Mouse (Mus musculus) G1E (cell line): ENCODE measurements around the gene Mapkapk2. TPM values are rescaled to one million over a fixed set of nuclear protein-coding genes. Genes with fewer than 3 reads are reported as not detected.
A peak's percentile ranks its signal among the peaks of the same experiment; 100 is the strongest.

ENCODE experiments used
- ATAC-seq: 2 replicates; pipeline ENCODE4 v1.8.0; 2016; ENCODE audit warnings: mild to moderate bottlenecking; ENCODE audit not compliant: insufficient number of reproducible peaks, poor library complexity, low FRiP score, severe bottlenecking; ENCODE audit errors: extremely low read depth
- DNase-seq: peaks from one replicate; pipeline ENCODE4 v3.0.0; 2012; ENCODE audit warnings: low spot score
- H3K27me3 ChIP-seq: 2 replicates; pipeline ENCODE4 v1.6.1; 2012; ENCODE audit warnings: mild to moderate bottlenecking, low read length, inconsistent platforms; ENCODE audit not compliant: insufficient read depth
- H3K36me3 ChIP-seq: replicated peaks from 2 replicates; pipeline ENCODE3; 2012; ENCODE audit warnings: mild to moderate bottlenecking, inconsistent platforms
- H3K4me1 ChIP-seq: 2 replicates; pipeline ENCODE4 v1.6.1; 2012; ENCODE audit warnings: low read depth, low read length, inconsistent platforms, mixed read lengths; ENCODE audit not compliant: insufficient read depth
- H3K4me3 ChIP-seq: 2 replicates; pipeline ENCODE4 v1.5.1; 2012; ENCODE audit warnings: low read depth, mild to moderate bottlenecking, inconsistent platforms, low read length, moderate library complexity, mixed read lengths
- H3K9me3 ChIP-seq: replicated peaks from 2 replicates; pipeline ENCODE4 v1.6.1; 2012; ENCODE audit warnings: inconsistent platforms
- CTCF ChIP-seq: IDR thresholded peaks from 2 replicates; pipeline ENCODE4 v1.5.1; 2012; ENCODE audit warnings: low read depth, low read length, inconsistent platforms, mixed read lengths
- GATA1 ChIP-seq: IDR thresholded peaks from 2 replicates; pipeline ENCODE4 v1.6.1; 2012; ENCODE audit warnings: borderline replicate concordance, low read length, inconsistent platforms, mixed read lengths
- GATA2 ChIP-seq: IDR thresholded peaks from 2 replicates; pipeline ENCODE4 v1.6.1; 2012; ENCODE audit warnings: low read depth, low read length, inconsistent platforms, borderline replicate concordance
- POLR2AphosphoS5 ChIP-seq: IDR thresholded peaks from 2 replicates; pipeline ENCODE4 v1.6.1; 2012; ENCODE audit warnings: low read depth, low read length, inconsistent platforms; ENCODE audit not compliant: insufficient replicate concordance
- TAL1 ChIP-seq: conservative IDR thresholded peaks from 2 replicates; pipeline ENCODE4 v1.6.1; 2012; ENCODE audit warnings: low read depth, low read length, inconsistent platforms, mixed read lengths
- polyA plus RNA-seq: library from polyadenylated mRNA; stranded (reverse); fragments of >175 nt; gene quantifications from 2 replicates; pipeline ENCODE4 v1.2.3, GENCODE M21; 2012
- total RNA-seq, 2 experiments: library from RNA; stranded (forward) in 1 of 2; stranded (reverse) in 1 of 2; fragments of 200-1000 nt in 1 of 2; fragments of >200 nt in 1 of 2; fragmentation: Nextera tagmentation in 1 of 2; gene quantifications; 2 replicates each; pipeline ENCODE4 v1.2.3; 2014 to 2017

The Mapkapk2 gene
- total and polyA plus RNA-seq, 3 experiments: 53.1 to 93.4 (median 64.3) TPM

DNA sequence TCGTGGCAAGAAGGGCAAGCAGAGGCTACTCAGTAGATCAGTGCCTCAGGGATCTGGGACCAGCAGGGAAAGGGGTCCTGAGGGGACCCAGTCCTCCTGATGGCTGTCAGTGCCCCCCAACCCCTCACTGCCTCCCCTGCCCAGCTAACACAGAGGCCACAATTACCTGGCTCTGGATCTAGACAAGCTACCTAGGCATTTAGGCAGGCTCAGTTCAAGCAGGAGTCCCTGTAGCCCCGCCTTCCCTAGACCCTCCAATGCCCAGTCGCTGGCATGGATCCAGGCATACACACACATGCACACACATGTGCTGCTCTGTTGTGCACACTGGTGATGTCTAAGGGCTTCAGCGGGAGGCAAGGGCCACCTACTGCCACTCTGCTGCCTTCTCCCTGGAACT is 43.4 kb downstream of the Mapkapk2 start:
- no peak overlapping the region for H3K4me3 ChIP-seq
- peaks cover 59% of the 10 kb centered on the region for H3K36me3 ChIP-seq
- no peak for DNase-seq
- ATAC-seq: no peak
- H3K27me3 ChIP-seq: peaks cover 5% of the 10 kb centered on the region
- H3K9me3 ChIP-seq: no peaks in the 10 kb centered on the region
- TF ChIP-seq POLR2AphosphoS5: no peak
- TF ChIP-seq GATA1: no peak
- TF ChIP-seq CTCF: no peak
- peaks cover 3% of the 10 kb centered on the region; the same call in 1 of the 2 replicates for H3K4me1 ChIP-seq

GRCm38 (mm10) chr1:131053656-131054055 is 44.0 kb downstream of the Mapkapk2 start:
- H3K36me3 ChIP-seq: peaks cover 59% of the 10 kb centered on the region
- peaks cover 3% of the 10 kb centered on the region; the same call in 1 of the 2 replicates for H3K4me1 ChIP-seq
- TF ChIP-seq GATA1: no peak
- ATAC-seq (no peak), DNase-seq (no peak)
- H3K4me3 ChIP-seq: no peak overlapping the region
- H3K27me3 ChIP-seq: peaks cover 5% of the 10 kb centered on the region; the same call in 1 of the 2 replicates
- H3K9me3 ChIP-seq: no peaks in the 10 kb centered on the region

DNA sequence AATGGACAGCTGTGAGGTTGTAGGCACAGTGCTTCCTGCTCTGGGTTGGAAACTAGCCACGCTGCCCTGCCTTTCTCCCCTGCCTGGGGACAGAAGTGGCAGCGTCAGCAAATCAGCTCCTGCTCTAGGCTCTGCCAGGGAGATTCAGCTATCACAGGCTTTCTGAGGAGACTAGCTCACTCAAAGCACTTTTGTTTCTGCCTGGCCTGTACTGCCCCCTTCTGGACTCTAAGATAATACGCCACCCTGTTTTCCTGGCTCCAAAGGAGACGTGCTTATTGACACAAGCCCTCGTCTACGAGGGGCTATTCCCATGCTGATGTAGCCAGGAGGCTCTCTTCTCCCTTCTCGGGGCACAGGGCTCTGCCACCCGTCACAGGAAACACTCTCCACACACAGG is 44.4 kb downstream of the Mapkapk2 start:
- DNase-seq (peak; percentile 39), ATAC-seq (peak; percentile 41; the same call in 1 of the 2 replicates)
- H3K27me3 ChIP-seq: peaks cover 5% of the 10 kb centered on the region; the same call in 1 of the 2 replicates
- no peak overlapping the region for H3K4me3 ChIP-seq
- TF ChIP-seq CTCF (peak; percentile 21; the same call in 1 of the 2 replicates), GATA1 (no peak)
- no peaks in the 10 kb centered on the region for H3K4me1 ChIP-seq
- peaks cover 55% of the 10 kb centered on the region for H3K36me3 ChIP-seq
- no peaks in the 10 kb centered on the region for H3K9me3 ChIP-seq

GRCm38 (mm10) chr1:131051073-131051472 is 46.6 kb downstream of the Mapkapk2 start:
- no peaks in the 10 kb centered on the region for H3K4me1 ChIP-seq
- H3K4me3 ChIP-seq: no peak overlapping the region
- DNase-seq: no peak

GRCm38 (mm10) chr1:131050617-131051016 is 47.0 kb downstream of the Mapkapk2 start:
- H3K36me3 ChIP-seq: peaks cover 29% of the 10 kb centered on the region
- H3K27me3 ChIP-seq: peaks cover 7% of the 10 kb centered on the region; the same call in 1 of the 2 replicates
- ATAC-seq (no peak), DNase-seq (no peak)
- no peak for TF ChIP-seq GATA1
- no peak for TF ChIP-seq CTCF
- no peak for TF ChIP-seq TAL1
- no peak for TF ChIP-seq POLR2AphosphoS5
- no peak for TF ChIP-seq GATA2
- H3K4me1 ChIP-seq: no peaks in the 10 kb centered on the region
- H3K9me3 ChIP-seq: no peaks in the 10 kb centered on the region
- no peak overlapping the region for H3K4me3 ChIP-seq

More at GRCm38 (mm10) chr1:131051073-131051472, 46.6 kb downstream of the Mapkapk2 start:
- no peaks in the 10 kb centered on the region for H3K9me3 ChIP-seq
- TF ChIP-seq TAL1 (no peak), POLR2AphosphoS5 (no peak), GATA2 (no peak), CTCF (no peak), GATA1 (no peak)
- ATAC-seq: no peak
- peaks cover 7% of the 10 kb centered on the region; the same call in 1 of the 2 replicates for H3K27me3 ChIP-seq
- H3K36me3 ChIP-seq: peaks cover 33% of the 10 kb centered on the region

DNA sequence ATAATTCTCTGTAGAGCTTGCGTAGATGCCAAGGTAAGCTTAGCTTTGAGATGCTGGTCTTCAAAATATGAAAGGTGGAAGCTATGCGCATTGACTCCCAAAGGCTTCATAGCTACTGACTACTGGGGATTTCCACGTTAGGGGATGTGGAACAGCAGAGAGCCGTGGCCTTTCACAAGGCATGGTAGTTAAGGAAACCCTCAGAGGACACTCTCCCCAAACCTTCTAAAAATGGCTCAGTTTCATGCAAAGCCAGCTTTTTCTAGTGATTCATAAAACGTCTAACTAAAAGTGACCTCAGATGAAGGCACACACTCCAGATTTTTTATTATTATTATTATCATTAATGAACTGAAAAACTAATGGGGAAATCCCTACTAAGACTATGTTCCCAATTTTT is 47.6 kb downstream of the Mapkapk2 start:
- no peak for TF ChIP-seq GATA1
- no peak for TF ChIP-seq TAL1
- no peak for TF ChIP-seq GATA2
- Histone ChIP-seq H3K4me3 (no peak overlapping the region), H3K9me3 (no peaks in the 10 kb centered on the region), H3K36me3 (peaks cover 22% of the 10 kb centered on the region), H3K4me1 (no peaks in the 10 kb centered on the region), H3K27me3 (peaks cover 7% of the 10 kb centered on the region; the same call in 1 of the 2 replicates)
- ATAC-seq (no peak), DNase-seq (no peak)

GRCm38 (mm10) chr1:131049361-131049806 is 48.2 kb downstream of the Mapkapk2 start:
- TF ChIP-seq POLR2AphosphoS5 (no peak), CTCF (no peak), GATA1 (no peak), GATA2 (no peak), TAL1 (no peak)
- no peak for DNase-seq
- Histone ChIP-seq H3K36me3 (peaks cover 16% of the 10 kb centered on the region), H3K4me3 (no peak overlapping the region), H3K27me3 (peaks cover 7% of the 10 kb centered on the region; the same call in 1 of the 2 replicates), H3K9me3 (no peaks in the 10 kb centered on the region), H3K4me1 (no peaks in the 10 kb centered on the region)
- no peak for ATAC-seq
